Mouse (Mus musculus) limb, embryonic 13.5 days (tissue): ENCODE results near the gene Rxrb. TPM values are rescaled to one million over a fixed set of nuclear protein-coding genes. Genes with fewer than 3 reads are reported as not detected.
"Not testable (repeated sequence)": the region's sequence is repeated elsewhere in the genome, so short reads cannot be mapped to it uniquely, and the experiment has no call there.

Experiments
- ATAC-seq: fragments of 200-750 bp; cut with Nextera tagmentation; 2 replicates; pipeline ENCODE4 v1.8.0; 2017; ENCODE audit warnings: low read depth, moderate number of reproducible peaks, moderate TSS enrichment; ENCODE audit not compliant: low FRiP score
- H3K27ac ChIP-seq: fragments of 300-500 bp; sonication (generic); 2 replicates; pipeline ENCODE4 v1.5.1; 2015; ENCODE audit warnings: inconsistent platforms, mild to moderate bottlenecking, moderate library complexity
- H3K27me3 ChIP-seq: fragments of 300-500 bp; sonication (generic); 2 replicates; pipeline ENCODE4 v1.6.1; 2015; ENCODE audit warnings: mild to moderate bottlenecking, inconsistent platforms
- H3K36me3 ChIP-seq: fragments of 300-500 bp; sonication (generic); 2 replicates; pipeline ENCODE4 v1.6.1; 2015; ENCODE audit warnings: inconsistent platforms, mild to moderate bottlenecking, moderate library complexity
- H3K4me1 ChIP-seq: fragments of 300-500 bp; sonication (generic); 2 replicates; pipeline ENCODE4 v1.6.1; 2015; ENCODE audit warnings: inconsistent platforms
- H3K4me2 ChIP-seq: fragments of 300-500 bp; sonication (generic); replicated peaks from 2 replicates; pipeline ENCODE4 v1.6.1; 2015; ENCODE audit warnings: inconsistent platforms, mild to moderate bottlenecking, moderate library complexity
- H3K4me3 ChIP-seq: fragments of 300-500 bp; sonication (generic); 2 replicates; pipeline ENCODE4 v1.5.1; 2015; ENCODE audit warnings: moderate library complexity, mild to moderate bottlenecking, inconsistent platforms
- H3K9ac ChIP-seq: fragments of 300-500 bp; sonication (generic); 2 replicates; pipeline ENCODE4 v1.6.1; 2015; ENCODE audit warnings: mild to moderate bottlenecking, inconsistent platforms
- H3K9me3 ChIP-seq: fragments of 300-500 bp; sonication (generic); 2 replicates; pipeline ENCODE4 v1.6.1; 2016; ENCODE audit warnings: inconsistent platforms
- WGBS: fragments of 180-500 bp; shearing (Covaris S2); methylation state at CpG from one replicate; pipeline ENCODE4 v1.1.7; 2015; 5-methylcytosine and 5-hydroxymethylcytosine counted together
- polyA plus RNA-seq: library from polyadenylated mRNA; unstranded; fragments of >200 nt; fragmentation: Nextera tagmentation; extraction: Ambion mirVana; gene quantifications from 2 replicates; pipeline ENCODE4 v1.2.1, GENCODE M21; 2015

Rxrb gene
- polyA plus RNA-seq: 56.1 and 59.1 TPM in 2 replicates

DNA sequence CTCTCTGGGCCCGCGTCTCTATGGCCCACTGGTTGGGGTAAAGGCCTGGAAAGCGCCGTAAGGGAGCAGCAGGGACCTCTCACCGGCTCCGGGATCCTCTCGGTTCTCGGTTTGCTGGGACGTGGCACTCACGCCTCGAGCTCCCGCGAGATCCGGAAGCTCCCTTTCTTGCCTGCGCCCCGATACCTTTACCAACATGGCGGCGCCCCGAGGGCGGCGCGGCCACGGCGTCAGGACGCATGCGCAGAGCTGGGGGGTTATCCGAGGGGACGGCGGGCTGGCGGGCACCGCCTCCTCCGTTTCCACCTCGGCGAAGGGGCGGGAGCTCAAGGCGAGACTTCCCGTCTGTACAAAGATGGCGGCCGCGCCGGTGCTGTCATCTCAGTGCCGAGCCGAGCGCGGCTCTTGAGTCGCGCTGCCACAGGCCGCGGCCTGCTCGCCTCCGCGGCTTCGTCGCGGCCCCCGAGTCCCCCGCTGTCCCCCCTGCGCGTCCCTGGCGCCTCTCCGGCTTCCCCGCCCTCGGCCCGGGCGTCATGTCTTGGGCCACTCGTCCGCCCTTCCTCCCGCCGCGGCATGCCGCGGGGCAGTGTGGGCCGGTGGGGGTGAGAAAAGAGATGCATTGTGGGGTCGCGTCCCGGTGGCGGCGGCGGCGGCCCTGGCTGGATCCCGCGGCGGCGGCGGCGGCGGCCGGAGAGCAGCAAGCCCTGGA lies at the start of gene Rxrb, which contains the start of gene Slc39a7:
TSS of gene Rxrb (plus strand) at position 348 of the 709 bp plus-strand sequence.
TSS of gene Slc39a7 (minus strand) at position 218 of the 709 bp plus-strand sequence.
- no peaks in the 10 kb centered on the region for H3K27me3 ChIP-seq
- no peaks in the 10 kb centered on the region for H3K9me3 ChIP-seq
- peak within 1 kb of the TSS; percentile 94 for H3K9ac ChIP-seq
- ATAC-seq: peak; percentile 83
- H3K36me3 ChIP-seq: peaks cover 58% of the 10 kb centered on the region
- H3K27ac ChIP-seq: peak within 1 kb of the TSS; percentile 95
- peak within 1 kb of the TSS; percentile 85 for H3K4me3 ChIP-seq
- peak within 1 kb of the TSS; percentile 97 for H3K4me2 ChIP-seq
- WGBS: under 1% methylated on average over 74 of the region's 88 CpGs
- peaks cover 55% of the 10 kb centered on the region for H3K4me1 ChIP-seq

DNA sequence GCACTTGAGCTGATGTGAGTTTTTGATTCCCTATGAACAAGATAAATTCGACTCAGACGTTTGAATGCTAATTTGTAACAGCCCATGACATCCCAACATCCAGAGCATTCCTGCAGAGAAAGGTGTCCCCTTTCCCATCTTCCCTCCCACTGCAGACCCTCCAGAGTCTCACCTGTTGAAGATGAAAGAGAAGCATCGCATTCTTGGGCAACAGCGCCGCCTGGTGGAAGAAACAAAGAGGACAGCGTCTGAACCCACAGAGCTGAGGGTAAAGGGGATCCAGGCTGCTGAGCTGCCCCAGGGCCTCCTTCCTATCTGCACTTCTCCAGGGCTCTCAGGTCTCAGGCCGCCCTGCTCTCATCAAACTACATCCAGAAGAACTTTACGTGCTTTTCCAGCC lies 49.5 kb upstream of the Rxrb start:
- not testable (repeated sequence) for H3K9ac ChIP-seq, H3K36me3 ChIP-seq, H3K9me3 ChIP-seq, H3K27ac ChIP-seq, ATAC-seq
- Histone ChIP-seq H3K27me3 (peaks cover 41% of the 10 kb centered on the region), H3K4me2 (peak overlapping the region; percentile 70), H3K4me3 (peak overlapping the region; percentile 54), H3K4me1 (peaks cover 25% of the 10 kb centered on the region)
- 9% methylated on average over 8 of the region's 8 CpGs for WGBS

- ATAC-seq: no peak
- WGBS: 32% methylated on average over 10 of the region's 10 CpGs
- H3K36me3 ChIP-seq: no peaks in the 10 kb centered on the region
Observed at GRCm38 (mm10) chr17:33991788-33992664, 39.6 kb upstream of the Rxrb start.

GRCm38 (mm10) chr17:33994959-33995358 lies 36.7 kb upstream of the Rxrb start:
- 85% methylated on average over 8 of the region's 8 CpGs for WGBS
- Histone ChIP-seq H3K27ac (no peak overlapping the region), H3K4me3 (no peak overlapping the region), H3K27me3 (peaks cover 41% of the 10 kb centered on the region), H3K4me1 (peaks cover 7% of the 10 kb centered on the region), H3K9me3 (no peaks in the 10 kb centered on the region), H3K4me2 (no peak overlapping the region), H3K9ac (no peak overlapping the region), H3K36me3 (no peaks in the 10 kb centered on the region)
- no peak for ATAC-seq

More at GRCm38 (mm10) chr17:33991788-33992664, 39.6 kb upstream of the Rxrb start:
- H3K4me1 ChIP-seq: no peaks in the 10 kb centered on the region
- H3K9me3 ChIP-seq: no peaks in the 10 kb centered on the region
- H3K4me2 ChIP-seq: no peak overlapping the region
- no peak overlapping the region for H3K27ac ChIP-seq
- H3K4me3 ChIP-seq: no peak overlapping the region
- peaks cover 19% of the 10 kb centered on the region for H3K27me3 ChIP-seq
- no peak overlapping the region for H3K9ac ChIP-seq

DNA sequence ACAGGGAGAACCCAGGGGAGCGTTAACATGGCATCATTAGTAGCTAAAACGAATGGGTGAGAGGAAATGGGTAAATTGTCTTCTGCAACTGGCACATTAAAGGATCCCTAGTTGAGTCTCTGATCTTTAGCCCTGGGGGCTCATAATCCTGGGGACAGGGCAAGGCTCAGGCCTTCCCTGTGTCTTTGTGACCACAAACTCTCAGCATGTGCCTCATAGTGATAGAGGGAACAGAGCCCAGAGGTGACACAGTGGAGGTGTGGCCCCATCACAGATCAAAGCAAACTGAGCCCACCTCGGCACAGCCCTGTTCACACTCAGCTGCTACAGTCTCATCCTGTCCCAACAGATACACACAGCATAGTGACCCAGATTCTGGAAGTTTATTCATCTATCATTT lies 36.0 kb upstream of the Rxrb start:
- Histone ChIP-seq H3K4me2 (no peak overlapping the region), H3K4me3 (no peak overlapping the region), H3K9me3 (no peaks in the 10 kb centered on the region), H3K36me3 (no peaks in the 10 kb centered on the region), H3K27me3 (peaks cover 48% of the 10 kb centered on the region), H3K27ac (no peak overlapping the region), H3K9ac (no peak overlapping the region), H3K4me1 (peaks cover 12% of the 10 kb centered on the region)
- 21% methylated on average over 3 of the region's 3 CpGs for WGBS
- no peak for ATAC-seq

GRCm38 (mm10) chr17:33997025-33997424 lies 34.6 kb upstream of the Rxrb start:
- 85% methylated on average over 2 of the region's 2 CpGs for WGBS

DNA sequence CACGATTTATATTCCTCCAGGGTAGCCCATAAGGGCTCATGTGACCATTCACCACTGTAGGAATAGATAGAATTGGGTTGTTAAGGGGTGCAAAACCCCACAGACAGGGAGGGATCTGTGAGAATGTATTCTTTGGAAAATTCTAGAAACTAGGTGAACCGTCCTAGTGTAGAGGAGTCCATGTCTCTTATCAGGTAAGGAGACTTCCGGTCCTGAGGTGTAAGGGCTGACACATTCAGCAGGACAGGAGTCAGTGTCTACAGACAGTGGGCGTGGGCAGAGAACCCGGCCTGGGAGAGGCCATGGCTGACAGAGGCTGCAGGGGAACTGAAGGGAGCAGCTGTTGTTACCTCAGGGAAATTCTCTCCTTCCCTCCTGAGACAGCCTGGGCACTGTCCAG lies 32.9 kb upstream of the Rxrb start:
- not testable (repeated sequence) for H3K4me2 ChIP-seq, H3K27ac ChIP-seq, H3K4me3 ChIP-seq, H3K9me3 ChIP-seq, H3K9ac ChIP-seq, ATAC-seq, H3K36me3 ChIP-seq
- peaks cover 12% of the 10 kb centered on the region for H3K4me1 ChIP-seq
- H3K27me3 ChIP-seq: peaks cover 72% of the 10 kb centered on the region
- WGBS: 57% methylated on average over 5 of the region's 5 CpGs

More at GRCm38 (mm10) chr17:33997025-33997424, 34.6 kb upstream of the Rxrb start:
- not testable (repeated sequence) for H3K9ac ChIP-seq, ATAC-seq, H3K4me2 ChIP-seq, H3K9me3 ChIP-seq, H3K4me3 ChIP-seq, H3K36me3 ChIP-seq, H3K27ac ChIP-seq
- peaks cover 61% of the 10 kb centered on the region for H3K27me3 ChIP-seq
- H3K4me1 ChIP-seq: peaks cover 12% of the 10 kb centered on the region

DNA sequence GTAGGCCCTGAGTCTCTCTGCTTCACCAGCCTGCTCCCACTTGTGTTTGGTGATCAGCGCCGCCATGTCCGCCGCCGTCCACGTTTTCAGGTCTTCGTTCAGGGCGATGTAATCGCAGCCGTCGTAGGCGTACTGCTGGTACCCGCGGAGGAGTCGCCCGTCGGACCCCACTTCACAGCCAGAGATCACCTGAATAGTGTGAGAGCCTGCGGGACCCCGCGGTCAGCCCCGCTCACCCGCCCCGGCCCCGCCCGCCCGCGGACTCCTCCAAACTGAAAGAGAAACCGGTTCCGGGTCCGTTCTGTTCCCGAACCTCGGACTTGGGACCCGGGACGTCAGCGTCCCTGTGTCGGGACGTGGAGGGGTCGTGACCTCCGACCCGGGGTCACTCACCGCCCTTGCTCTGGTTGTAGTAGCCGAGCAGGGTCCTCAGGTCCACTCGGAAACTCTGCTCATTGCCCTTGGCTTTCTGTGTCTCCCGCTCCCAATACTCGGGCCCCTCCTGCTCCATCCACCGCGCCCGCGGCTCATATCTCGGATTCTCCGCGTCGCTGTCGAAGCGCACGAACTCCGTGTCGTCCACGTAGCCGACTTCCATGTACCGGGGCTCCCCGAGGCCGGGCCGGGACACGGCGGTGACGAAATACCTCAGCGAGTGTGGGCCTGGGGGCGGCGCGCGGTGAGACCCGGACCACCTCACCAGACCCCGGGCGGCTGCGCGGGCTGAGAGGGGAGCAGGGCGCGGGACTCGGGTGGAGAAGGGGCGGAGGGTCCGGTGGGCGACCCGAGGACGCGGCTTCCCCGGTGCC lies 32.1 kb upstream of the Rxrb start:
- peak; percentile 32; the same call in 1 of the 2 replicates for ATAC-seq
- no peaks in the 10 kb centered on the region for H3K36me3 ChIP-seq
- H3K27me3 ChIP-seq: peaks cover 72% of the 10 kb centered on the region
- no peak overlapping the region for H3K27ac ChIP-seq
- peaks cover 12% of the 10 kb centered on the region for H3K4me1 ChIP-seq
- WGBS: 2% methylated on average over 87 of the region's 87 CpGs
- no peaks in the 10 kb centered on the region for H3K9me3 ChIP-seq
- H3K9ac ChIP-seq: peak overlapping the region; percentile 63
- H3K4me2 ChIP-seq: peak overlapping the region; percentile 88
- H3K4me3 ChIP-seq: peak overlapping the region; percentile 51

- Histone ChIP-seq H3K27me3 (peaks cover 72% of the 10 kb centered on the region), H3K4me3 (peak within 1 kb of the TSS; percentile 51)
Observed at GRCm38 (mm10) chr17:34000150-34000537, 31.5 kb upstream of the Rxrb start, which contains the start of gene H2-K1. Gene H2-K1 (minus strand): TSS chr17:34000347.

DNA sequence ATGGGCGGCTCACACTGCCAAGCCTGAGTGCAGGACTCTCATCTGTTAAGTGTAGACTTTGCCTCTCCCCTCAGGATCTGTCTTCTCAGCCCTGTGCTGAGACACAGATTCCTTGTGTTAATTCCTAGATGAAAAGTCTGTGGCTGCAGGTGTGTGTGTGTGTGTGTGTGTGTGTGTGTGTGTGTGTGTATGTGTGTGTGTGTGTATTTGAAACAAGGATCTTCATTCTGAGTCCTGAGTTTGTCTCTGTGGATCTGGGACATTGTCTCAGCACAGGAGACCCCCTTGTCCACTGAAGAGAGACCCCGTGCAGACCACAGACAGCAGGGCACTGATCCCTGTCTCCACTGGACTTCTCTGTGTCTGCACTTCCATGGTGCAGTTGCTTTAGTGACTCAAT lies 30.8 kb upstream of the Rxrb start:
- H3K9ac ChIP-seq, H3K36me3 ChIP-seq, H3K27ac ChIP-seq, H3K9me3 ChIP-seq, H3K4me3 ChIP-seq, ATAC-seq: not testable (repeated sequence)
- WGBS: 59% methylated on average over 2 of the region's 2 CpGs
- Histone ChIP-seq H3K4me2 (peak overlapping the region; percentile 88), H3K4me1 (peaks cover 12% of the 10 kb centered on the region), H3K27me3 (peaks cover 69% of the 10 kb centered on the region)

More at GRCm38 (mm10) chr17:34000150-34000537, 31.5 kb upstream of the Rxrb start, which contains the start of gene H2-K1:
- H3K9me3 ChIP-seq: no peaks in the 10 kb centered on the region
- H3K4me2 ChIP-seq: peak within 1 kb of the TSS; percentile 88
- ATAC-seq: peak; percentile 71
- peak within 1 kb of the TSS; percentile 63 for H3K9ac ChIP-seq
- under 1% methylated on average over 30 of the region's 30 CpGs for WGBS
- H3K4me1 ChIP-seq: peaks cover 12% of the 10 kb centered on the region
- no peaks in the 10 kb centered on the region for H3K36me3 ChIP-seq
- no peak within 1 kb of the TSS for H3K27ac ChIP-seq

DNA sequence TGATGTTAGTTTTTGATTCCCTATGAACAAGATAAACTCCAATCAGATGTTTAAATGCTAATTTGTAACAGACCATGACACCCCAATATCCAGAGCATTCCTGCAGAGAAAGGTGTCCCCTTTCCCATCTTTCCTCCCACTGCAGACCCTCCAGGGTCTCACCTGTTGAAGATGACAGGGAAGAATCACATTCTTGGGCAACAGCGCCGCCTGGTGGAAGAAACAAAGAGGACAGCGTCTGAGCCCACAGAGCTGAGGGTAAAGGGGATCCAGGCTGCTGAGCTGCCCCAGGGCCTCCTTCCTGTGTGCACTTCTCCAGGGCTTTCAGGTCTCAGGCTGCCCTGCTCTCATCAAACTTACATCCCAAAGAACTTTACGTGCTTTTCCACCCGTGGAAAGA lies 28.2 kb upstream of the Rxrb start:
- Histone ChIP-seq H3K4me3 (no peak overlapping the region), H3K4me2 (no peak overlapping the region), H3K4me1 (peaks cover 12% of the 10 kb centered on the region), H3K27me3 (peaks cover 52% of the 10 kb centered on the region), H3K27ac (no peak overlapping the region), H3K36me3 (no peaks in the 10 kb centered on the region), H3K9me3 (no peaks in the 10 kb centered on the region), H3K9ac (no peak overlapping the region)
- 6% methylated on average over 5 of the region's 5 CpGs for WGBS
- ATAC-seq: no peak
